Mouse (Mus musculus) heart, postnatal 0 days (tissue): ENCODE data around the gene Cnst. TPM values are rescaled to one million over a fixed set of nuclear protein-coding genes. Genes with fewer than 3 reads are reported as not detected.

Experiments used
- ATAC-seq: fragments of 200-750 bp; cut with Nextera tagmentation; 2 replicates; pipeline ENCODE4 v1.8.0; 2017; ENCODE audit warnings: low read depth, moderate number of reproducible peaks, moderate library complexity; ENCODE audit not compliant: insufficient read depth
- DNase-seq: peaks from one replicate; pipeline ENCODE4 v3.0.0-alpha.2; 2016; ENCODE audit warnings: low spot score
- H3K27ac ChIP-seq: fragments of 300-500 bp; sonication (generic); 2 replicates; pipeline ENCODE4 v1.5.1; 2014; ENCODE audit warnings: low read depth, mild to moderate bottlenecking
- H3K27me3 ChIP-seq: fragments of 300-500 bp; sonication (generic); 2 replicates; pipeline ENCODE4 v1.6.1; 2014; ENCODE audit warnings: low read length, mixed read lengths; ENCODE audit not compliant: control insufficient read depth, insufficient read depth
- H3K36me3 ChIP-seq: fragments of 300-500 bp; sonication (generic); replicated peaks from 2 replicates; pipeline ENCODE4 v1.6.1; 2014; ENCODE audit warnings: low read length, mixed read lengths; ENCODE audit not compliant: control insufficient read depth, insufficient read depth
- H3K4me1 ChIP-seq: fragments of 300-500 bp; sonication (generic); 2 replicates; pipeline ENCODE4 v1.6.1; 2014; ENCODE audit warnings: antibody characterized with exemption; ENCODE audit not compliant: control insufficient read depth, insufficient read depth
- H3K4me2 ChIP-seq: fragments of 300-500 bp; sonication (generic); 2 replicates; pipeline ENCODE4 v1.6.1; 2014; ENCODE audit warnings: low read depth, mild to moderate bottlenecking, low read length, moderate library complexity
- H3K4me3 ChIP-seq: fragments of 300-500 bp; sonication (generic); 2 replicates; pipeline ENCODE4 v1.5.1; 2014; ENCODE audit warnings: low read depth, low read length
- H3K9ac ChIP-seq: fragments of 300-500 bp; sonication (generic); replicated peaks from 2 replicates; pipeline ENCODE4 v1.6.1; 2014; ENCODE audit warnings: low read depth, low read length, mixed read lengths
- H3K9me3 ChIP-seq: fragments of 300-500 bp; sonication (generic); replicated peaks from 2 replicates; pipeline ENCODE4 v1.6.1; 2016; ENCODE audit warnings: low read length; ENCODE audit not compliant: control insufficient read depth
- CTCF ChIP-seq: IDR thresholded peaks from 2 replicates; pipeline ENCODE4 v1.5.1; 2016; ENCODE audit warnings: antibody characterized with exemption, control low read depth, low read depth
- EP300 ChIP-seq: IDR thresholded peaks from 2 replicates; pipeline ENCODE4 v1.6.1; 2016; ENCODE audit warnings: antibody characterized with exemption, low read depth
- WGBS: fragments of 180-500 bp; shearing (Covaris S2); extraction: QIAGEN DNeasy Blood & Tissue Kit; methylation state at CpG from one replicate; pipeline ENCODE4 v1.1.7; 2014; 5-methylcytosine and 5-hydroxymethylcytosine counted together
- polyA plus RNA-seq: library from polyadenylated mRNA; unstranded; fragments of >200 nt; fragmentation: Nextera tagmentation; extraction: Ambion mirVana; gene quantifications from 2 replicates; pipeline ENCODE4 v1.2.1, GENCODE M21; 2015
- total RNA-seq: library from RNA; depleted of rRNA; stranded (reverse); fragments of >200 nt; gene quantifications from 2 replicates; pipeline ENCODE4 v1.2.3, GENCODE M21; 2014; ENCODE audit warnings: low replicate concordance

Cnst gene
- total and polyA plus RNA-seq, 2 experiments from 2014 or later, result 21.4 to 21.5 TPM

DNA sequence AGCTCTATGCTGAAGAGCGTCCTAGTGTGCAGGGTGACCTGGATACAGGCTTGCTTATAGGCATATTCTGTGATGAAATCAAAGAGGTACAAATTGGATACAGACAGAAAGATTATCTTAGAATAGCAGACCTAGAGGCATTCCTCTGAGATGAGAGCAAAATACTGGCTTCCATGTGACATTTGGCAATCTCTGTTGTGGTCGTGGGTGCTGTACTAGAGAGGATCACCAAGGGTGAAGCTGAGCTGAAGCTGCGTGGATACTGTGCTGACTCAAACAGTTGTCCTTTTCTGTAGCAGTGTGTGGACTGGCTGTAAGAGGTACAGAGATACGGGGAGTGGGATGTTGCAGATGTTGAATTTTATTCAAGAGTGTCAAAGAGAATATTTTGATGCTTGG is 7.8 kb downstream of the Cnst start:
- TF ChIP-seq EP300 (no peak), CTCF (no peak)
- Histone ChIP-seq H3K4me1 (peaks cover 18% of the 10 kb centered on the region), H3K9ac (no peak overlapping the region), H3K27me3 (no peaks in the 10 kb centered on the region), H3K27ac (peak overlapping the region; percentile 38; the same call in 1 of the 2 replicates), H3K9me3 (no peaks in the 10 kb centered on the region), H3K4me3 (no peak overlapping the region), H3K4me2 (no peak overlapping the region), H3K36me3 (no peaks in the 10 kb centered on the region)
- ATAC-seq (no peak), DNase-seq (no peak)
- 50% methylated on average over 4 of the region's 4 CpGs for WGBS

DNA sequence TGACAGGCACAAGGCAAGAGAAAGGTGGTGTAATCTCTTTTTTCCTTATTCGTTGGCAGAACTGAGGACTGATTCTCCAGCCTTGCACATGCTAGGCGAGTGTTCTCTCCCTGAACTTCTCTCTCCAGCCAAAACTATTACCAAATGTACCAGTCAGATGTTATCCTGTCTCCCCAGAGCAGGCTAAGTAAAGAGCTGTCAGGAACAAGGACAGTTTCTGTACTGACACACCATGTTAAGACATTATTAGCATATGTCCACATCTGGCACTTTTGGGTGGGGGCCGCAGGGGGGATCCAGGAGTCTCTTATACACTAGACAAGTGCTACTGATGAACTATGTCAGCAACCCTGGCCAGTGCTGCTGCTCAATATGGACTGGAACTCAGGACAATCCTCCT is 10.8 kb downstream of the Cnst start:
- no peaks in the 10 kb centered on the region for H3K9me3 ChIP-seq
- H3K4me1 ChIP-seq, result peaks cover 26% of the 10 kb centered on the region
- WGBS, result 73% methylated on average over 3 of the region's 3 CpGs
- no peak for ATAC-seq
- no peak overlapping the region for H3K4me3 ChIP-seq
- DNase-seq, result no peak
- H3K36me3 ChIP-seq, result no peaks in the 10 kb centered on the region
- no peaks in the 10 kb centered on the region for H3K27me3 ChIP-seq
- H3K27ac ChIP-seq, result no peak overlapping the region
- H3K9ac ChIP-seq, result no peak overlapping the region
- H3K4me2 ChIP-seq, result no peak overlapping the region
- no peak for TF ChIP-seq EP300
- TF ChIP-seq CTCF, result no peak

- ATAC-seq, result no peak
- Histone ChIP-seq H3K27me3 (no peaks in the 10 kb centered on the region), H3K36me3 (no peaks in the 10 kb centered on the region), H3K9me3 (no peaks in the 10 kb centered on the region), H3K4me2 (no peak overlapping the region), H3K27ac (peak overlapping the region; percentile 22; the same call in 1 of the 2 replicates), H3K4me1 (peaks cover 7% of the 10 kb centered on the region; the same call in 1 of the 2 replicates), H3K9ac (no peak overlapping the region), H3K4me3 (no peak overlapping the region)
- TF ChIP-seq CTCF (no peak), EP300 (no peak)
- DNase-seq, result no peak
- WGBS, result 68% methylated on average over 11 of the region's 11 CpGs
Measured at GRCm38 (mm10) chr1:179559446-179560194, 13.4 kb downstream of the Cnst start.

- DNase-seq, result no peak
- Histone ChIP-seq H3K36me3 (no peaks in the 10 kb centered on the region), H3K4me2 (no peak overlapping the region), H3K9ac (no peak overlapping the region), H3K4me3 (no peak overlapping the region), H3K4me1 (peaks cover 7% of the 10 kb centered on the region; the same call in 1 of the 2 replicates), H3K27me3 (no peaks in the 10 kb centered on the region), H3K27ac (no peak overlapping the region), H3K9me3 (no peaks in the 10 kb centered on the region)
- no peak for ATAC-seq
- no peak for TF ChIP-seq EP300
- no peak for TF ChIP-seq CTCF
- whole genome bisulfite sequencing, result 93% methylated on average over 6 of the region's 6 CpGs
Measured at GRCm38 (mm10) chr1:179560845-179561430, 14.8 kb downstream of the Cnst start.

GRCm38 (mm10) chr1:179563211-179563610 is 17.0 kb downstream of the Cnst start:
- ATAC-seq (no peak), DNase-seq (no peak)
- Histone ChIP-seq H3K27me3 (no peaks in the 10 kb centered on the region), H3K4me2 (no peak overlapping the region), H3K9ac (no peak overlapping the region), H3K36me3 (no peaks in the 10 kb centered on the region), H3K9me3 (no peaks in the 10 kb centered on the region), H3K4me1 (peaks cover 18% of the 10 kb centered on the region), H3K27ac (no peak overlapping the region), H3K4me3 (no peak overlapping the region)
- 84% methylated on average over 4 of the region's 4 CpGs for WGBS
- no peak for TF ChIP-seq CTCF
- TF ChIP-seq EP300, result no peak
